Comparison of ENCODE assay signal across 8 mouse cellular contexts in genomic region chr5:135877831-135878231, GRCm38 (mm10). TPM values are rescaled to one million over a fixed set of nuclear protein-coding genes. Genes with fewer than 3 reads are reported as not detected.
DNase-seq lines count a peak whose midpoint lies in the region; ATAC-seq and TF ChIP-seq lines count a peak whose summit lies in the region.

No protein-coding gene starts in this region.

- TF ChIP-seq CTCF in forebrain, postnatal 0 days (IDR thresholded peaks at IDR 0.05; ENCODE audit: low read depth) = peak; percentile 77

- H3K27me3 ChIP-seq in forebrain, postnatal 0 days (ENCODE audit: insufficient read depth, low read length) = no peaks in the 10 kb centered on the region
- H3K27me3 ChIP-seq in hindbrain, embryonic 14.5 days (ENCODE audit: control insufficient read depth, insufficient read depth, low read length) = no peaks in the 10 kb centered on the region
- no peaks in the 10 kb centered on the region for H3K27me3 ChIP-seq in midbrain, embryonic 16.5 days (ENCODE audit: control insufficient read depth, insufficient read depth, low read depth, low read length)

- no peaks in the 10 kb centered on the region for H3K9me3 ChIP-seq in forebrain, postnatal 0 days (ENCODE audit: low read length)
- no peaks in the 10 kb centered on the region for H3K9me3 ChIP-seq in hindbrain, embryonic 14.5 days (ENCODE audit: control insufficient read depth, low read length)
- no peaks in the 10 kb centered on the region for H3K9me3 ChIP-seq in midbrain, embryonic 16.5 days (replicated peaks; ENCODE audit: control insufficient read depth, low read length, poor library complexity, severe bottlenecking)

- peak overlapping the region; percentile 9; the same call in 1 of the 2 replicates for H3K27ac ChIP-seq in forebrain, postnatal 0 days (ENCODE audit: low read depth, low read length)
- H3K27ac ChIP-seq in hindbrain, embryonic 14.5 days = no peak overlapping the region
- peak overlapping the region; percentile 53 for H3K27ac ChIP-seq in midbrain, embryonic 16.5 days (ENCODE audit: low read length)

- peaks cover 6% of the 10 kb centered on the region; the same call in 1 of the 2 replicates for H3K36me3 ChIP-seq in forebrain, postnatal 0 days (ENCODE audit: insufficient read depth)
- H3K36me3 ChIP-seq in hindbrain, embryonic 14.5 days (replicated peaks; ENCODE audit: control insufficient read depth, insufficient read depth) = peaks cover 8% of the 10 kb centered on the region
- H3K36me3 ChIP-seq in midbrain, embryonic 16.5 days (ENCODE audit: control insufficient read depth, insufficient read depth, low read length) = no peaks in the 10 kb centered on the region; the same call in 1 of the 2 replicates

- peak; percentile 72 for ATAC-seq in forebrain, postnatal 0 days
- ATAC-seq in hindbrain, embryonic 14.5 days (ENCODE audit: low FRiP score) = 0 out of 2 replicates have a peak, but pooled peaks have one; percentile 31
- ATAC-seq in midbrain, embryonic 16.5 days = peak; percentile 57

- WGBS in forebrain, postnatal 0 days = 2% methylated on average over 16 of the region's 16 CpGs
- 2% methylated on average over 16 of the region's 16 CpGs for WGBS in hindbrain, embryonic 14.5 days
- WGBS in midbrain, embryonic 16.5 days = under 1% methylated on average over 16 of the region's 16 CpGs

- DNase-seq in ovary, postnatal 14 days (ENCODE audit: low spot score) = peak; percentile 41
- DNase-seq in ovary, adult 18-20 months (ENCODE audit: low spot score) = no peak
- peak; percentile 57 for DNase-seq in brain, embryonic 18.5 days (ENCODE audit: low read depth, low spot score)
- DNase-seq in forebrain, postnatal 0 days = peak; percentile 84
- DNase-seq in hindbrain, embryonic 14.5 days (ENCODE audit: low spot score) = peak; percentile 77
- peak; percentile 33 for DNase-seq in liver
- peak; percentile 50 for DNase-seq in urinary bladder, postnatal 25 days (ENCODE audit: low spot score)

- peak overlapping the region; percentile 60 for H3K4me2 ChIP-seq in forebrain, postnatal 0 days (ENCODE audit: low read depth)
- H3K4me2 ChIP-seq in hindbrain, embryonic 14.5 days (replicated peaks) = peak overlapping the region; percentile 46
- H3K4me2 ChIP-seq in midbrain, embryonic 16.5 days (ENCODE audit: low read length) = peak overlapping the region; percentile 61

- no peaks in the 10 kb centered on the region for H3K4me1 ChIP-seq in forebrain, postnatal 0 days (ENCODE audit: insufficient read depth)
- H3K4me1 ChIP-seq in hindbrain, embryonic 14.5 days (replicated peaks; ENCODE audit: control insufficient read depth, insufficient read depth, low read length) = peaks cover 16% of the 10 kb centered on the region
- peaks cover 4% of the 10 kb centered on the region for H3K4me1 ChIP-seq in midbrain, embryonic 16.5 days (ENCODE audit: control insufficient read depth, insufficient read depth, low read length)

- peak overlapping the region; percentile 30 for H3K4me3 ChIP-seq in forebrain, postnatal 0 days (ENCODE audit: low read depth, low read length)
- H3K4me3 ChIP-seq in hindbrain, embryonic 14.5 days (replicated peaks; ENCODE audit: low read length) = peak overlapping the region; percentile 21
- peak overlapping the region; percentile 31 for H3K4me3 ChIP-seq in midbrain, embryonic 16.5 days (ENCODE audit: low read depth, low read length)

- H3K9ac ChIP-seq in forebrain, postnatal 0 days = peak overlapping the region; percentile 42; the same call in 1 of the 2 replicates
- peak overlapping the region; percentile 32; the same call in 1 of the 2 replicates for H3K9ac ChIP-seq in hindbrain, embryonic 14.5 days
- H3K9ac ChIP-seq in midbrain, embryonic 16.5 days (ENCODE audit: low read depth, low read length) = peak overlapping the region; percentile 44; the same call in 1 of the 2 replicates

RNA-seq across cellular contexts. Expression of gene Hspb1, which starts 9.9 kb away (rescaled TPM):
- total RNA-seq in forebrain, postnatal 0 days (2014; rRNA removed) = 9.8 and 11.5 TPM in 2 replicates
- 9.2 and 11.2 TPM in 2 replicates for polyA plus RNA-seq in forebrain, postnatal 0 days (2015; fragmentation: Nextera tagmentation; extraction: Ambion mirVana)
- 10.3 and 10.6 TPM in 2 replicates for polyA plus RNA-seq in hindbrain, embryonic 14.5 days (2014; fragmentation: Nextera tagmentation; extraction: Ambion mirVana)
- 9.6 and 10.1 TPM in 2 replicates for polyA plus RNA-seq in midbrain, embryonic 16.5 days (2015; fragmentation: Nextera tagmentation; extraction: Ambion mirVana)

RNA-seq across cellular contexts. Expression of gene Ywhag, which starts 56.6 kb away (rescaled TPM):
- total RNA-seq in forebrain, postnatal 0 days (2014; rRNA removed) = 220 and 286 TPM in 2 replicates
- polyA plus RNA-seq in forebrain, postnatal 0 days (2015; fragmentation: Nextera tagmentation; extraction: Ambion mirVana) = 603 and 867 TPM in 2 replicates
- polyA plus RNA-seq in hindbrain, embryonic 14.5 days (2014; fragmentation: Nextera tagmentation; extraction: Ambion mirVana) = 429 and 481 TPM in 2 replicates
- 1,035 and 1,054 TPM in 2 replicates for polyA plus RNA-seq in midbrain, embryonic 16.5 days (2015; fragmentation: Nextera tagmentation; extraction: Ambion mirVana)
